Mouse (Mus musculus) layer of hippocampus, adult 8-10 months (tissue): Measurements from ENCODE around the gene 1700021F05Rik. TPM values are rescaled to one million over a fixed set of nuclear protein-coding genes. Genes with fewer than 3 reads are reported as not detected.
A peak's percentile ranks its signal among the peaks of the same experiment; 100 is the strongest.

Experiments
- DNase-seq, 2 experiments: peaks; one replicate each; pipeline ENCODE4 v3.0.0; 2022; ENCODE audit warnings: low spot score in 2 of 2
- total RNA-seq, 4 experiments: library from RNA; stranded (reverse); gene quantifications; 2 replicates each; pipeline ENCODE4 v1.2.4; 2022

Gene 1700021F05Rik
- total RNA-seq, 4 experiments from 2014 or later: 33.9 to 44.5 (median 41.1) TPM

- no peak for DNase-seq
Observed at GRCm38 (mm10) chr10:43485751-43486268, 55.0 kb downstream of the 1700021F05Rik start.

- no peak for DNase-seq
Observed at GRCm38 (mm10) chr10:43483426-43483995, 57.3 kb downstream of the 1700021F05Rik start.

GRCm38 (mm10) chr10:43482021-43482420, 58.8 kb downstream of the 1700021F05Rik start:
- no peak for DNase-seq

- no peak for DNase-seq
Observed at GRCm38 (mm10) chr10:43481179-43481578, 59.6 kb downstream of the 1700021F05Rik start.

- no peak for DNase-seq
Observed at GRCm38 (mm10) chr10:43480227-43480849, 60.5 kb downstream of the 1700021F05Rik start.

GRCm38 (mm10) chr10:43479436-43480157, 61.2 kb downstream of the 1700021F05Rik start:
- DNase-seq: peak; percentile 51 to 75

- peak; percentile 38 to 47 for DNase-seq
Observed at GRCm38 (mm10) chr10:43478751-43479435, 61.9 kb downstream of the 1700021F05Rik start, which contains the start of gene Bend3. Bend3 (plus strand) TSS chr10:43478831.

- DNase-seq: peak; percentile 29 to 50
Observed at GRCm38 (mm10) chr10:43477865-43478681, 62.7 kb downstream of the 1700021F05Rik start.

- DNase-seq: no peak
Observed at GRCm38 (mm10) chr10:43477459-43477858, 63.3 kb downstream of the 1700021F05Rik start.

GRCm38 (mm10) chr10:43475376-43475775, 65.4 kb downstream of the 1700021F05Rik start:
- DNase-seq: peak in 1 of 2 experiments; percentile 43

Other genes starting within 250 kb of the 1700021F05Rik start
- gene Bend3, start 62.2 kb downstream of the 1700021F05Rik start, total RNA-seq: 1 to 10 TPM; 4.6 to 7.2 (median 6.1) TPM
- 10 to 100 TPM in 2 of 4 experiments, 1 to 10 TPM in 2; 6.6 to 17.1 (median 11.8) TPM for gene Gm9803, start 16.9 kb downstream of the 1700021F05Rik start, total RNA-seq
- 10 to 100 TPM in 3 of 4 experiments, 1 to 10 TPM in 1; 7.3 to 13.6 (median 12.1) TPM for gene Cd24a, start 37.3 kb upstream of the 1700021F05Rik start, total RNA-seq